Mouse (Mus musculus) testis, adult 2 months (tissue): ENCODE measurements around the gene Gtf3c5.

Experiments used
- CTCF ChIP-seq: fragments of 200-500 bp; IDR thresholded peaks from 2 replicates; pipeline ENCODE4 v1.5.1; 2012; ENCODE audit warnings: low read depth, mild to moderate bottlenecking, inconsistent platforms, low read length, moderate library complexity; ENCODE audit not compliant: control insufficient read depth, insufficient read depth, insufficient replicate concordance
- POLR2A ChIP-seq: fragments of 200-500 bp; IDR thresholded peaks from 2 replicates; pipeline ENCODE4 v1.6.1; 2012; ENCODE audit warnings: low read depth, mild to moderate bottlenecking, inconsistent platforms, low read length, moderate library complexity; ENCODE audit not compliant: control insufficient read depth

- TF ChIP-seq CTCF = no peak
- no peak for TF ChIP-seq POLR2A
Measured at GRCm38 (mm10) chr2:28606601-28607340, 23.2 kb upstream of the Gtf3c5 start.
